Mouse (Mus musculus) spleen, adult 2 months (tissue): ENCODE data around the gene Rln3.

Experiments used
- CTCF ChIP-seq: fragments of 200-500 bp; IDR thresholded peaks from 2 replicates; pipeline ENCODE4 v1.5.1; 2011; ENCODE audit warnings: mild to moderate bottlenecking, inconsistent platforms; ENCODE audit not compliant: insufficient read depth, insufficient read length, insufficient replicate concordance; ENCODE audit errors: extremely low read depth
- POLR2A ChIP-seq: fragments of 200-500 bp; IDR thresholded peaks from 2 replicates; pipeline ENCODE4 v1.6.1; 2011; ENCODE audit warnings: low read depth, low read length, inconsistent platforms

GRCm38 (mm10) chr8:84087156-84087555 is 42.4 kb upstream of the Rln3 start:
- TF ChIP-seq CTCF (no peak), POLR2A (no peak)
